Mouse (Mus musculus): ENCODE results near the gene Bdh1. TPM values are rescaled to one million over a fixed set of nuclear protein-coding genes. Genes with fewer than 3 reads are reported as not detected.

Bdh1 gene
- polyA plus RNA-seq, 1 experiment, result 186 TPM

DNA sequence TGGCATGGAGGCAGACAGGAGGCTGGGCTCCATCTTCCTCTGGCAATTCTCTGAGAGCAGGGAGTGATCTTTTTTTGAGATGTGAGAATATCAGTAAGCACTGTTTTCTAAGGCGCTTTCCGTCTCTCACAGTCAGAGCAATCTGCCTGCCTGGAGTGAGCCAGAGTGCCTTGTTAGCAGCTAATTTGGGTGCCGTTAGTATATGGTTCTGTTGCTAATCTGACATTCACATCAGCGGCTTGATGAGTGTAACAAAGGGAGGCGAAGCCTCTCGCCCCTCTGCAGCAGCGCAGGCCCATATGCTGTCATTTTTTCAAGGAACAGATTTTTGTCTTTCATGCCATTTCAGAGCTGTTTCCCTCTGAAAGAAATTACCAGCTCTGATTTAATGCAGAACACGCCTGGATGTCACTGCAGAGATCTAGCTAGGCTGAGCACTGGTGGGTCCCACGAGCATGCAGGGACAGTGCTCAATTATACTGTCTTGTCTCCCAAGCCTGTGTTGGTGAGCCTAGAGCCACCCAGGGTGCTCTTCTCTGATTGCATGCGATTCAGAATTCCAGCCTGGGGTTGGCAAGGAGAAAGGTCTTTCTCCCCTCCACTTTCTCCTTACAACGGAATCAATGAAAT lies 77.7 kb downstream of the Bdh1 start:
- H3K27me3 ChIP-seq (ENCODE audit: control insufficient read depth, insufficient read depth, low read length), result no peaks in the 10 kb centered on the region
- no peak for DNase-seq
- WGBS, result 65% methylated on average over 11 of the region's 11 CpGs
- H3K27ac ChIP-seq (ENCODE audit: insufficient read depth, low read length), result no peak overlapping the region
- TF ChIP-seq POLR2A (IDR thresholded peaks at IDR 0.05; ENCODE audit: borderline replicate concordance, insufficient read depth, low read length) (no peak), CTCF (IDR thresholded peaks at IDR 0.05; ENCODE audit: borderline replicate concordance, insufficient read depth, low read depth, low read length) (no peak)
- peaks cover 24% of the 10 kb centered on the region for H3K4me1 ChIP-seq (ENCODE audit: control insufficient read depth, insufficient read depth, low read length)
- H3K4me3 ChIP-seq (replicated peaks; ENCODE audit: insufficient read depth, low read depth, low read length), result no peak overlapping the region

DNA sequence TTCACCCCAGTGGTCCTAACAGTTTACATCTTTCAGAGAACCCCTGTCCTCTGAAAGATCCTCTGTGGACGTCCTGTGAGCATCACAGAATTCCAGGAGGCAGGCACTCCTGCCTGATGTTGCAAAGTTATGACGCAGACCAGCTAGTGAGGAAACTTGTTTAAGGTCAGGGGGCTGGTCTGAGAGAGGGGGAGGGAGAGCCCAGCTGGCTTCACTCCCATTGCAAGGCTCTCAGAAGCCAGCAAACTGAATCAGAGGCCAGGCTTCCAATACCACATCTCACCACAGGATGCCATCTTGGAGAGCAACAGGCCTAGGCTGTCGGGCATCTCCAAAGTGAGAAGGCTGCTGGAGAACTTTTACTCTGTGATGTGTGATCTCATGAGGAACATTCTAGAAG lies 78.5 kb downstream of the Bdh1 start:
- no peak for TF ChIP-seq CTCF (IDR thresholded peaks at IDR 0.05; ENCODE audit: borderline replicate concordance, insufficient read depth, low read depth, low read length)
- no peak for TF ChIP-seq POLR2A (IDR thresholded peaks at IDR 0.05; ENCODE audit: borderline replicate concordance, insufficient read depth, low read length)
- no peak for DNase-seq
- WGBS, result 90% methylated on average over 3 of the region's 3 CpGs
- Histone ChIP-seq H3K27ac (ENCODE audit: insufficient read depth, low read length) (no peak overlapping the region), H3K4me3 (replicated peaks; ENCODE audit: insufficient read depth, low read depth, low read length) (no peak overlapping the region), H3K4me1 (ENCODE audit: control insufficient read depth, insufficient read depth, low read length) (peaks cover 17% of the 10 kb centered on the region), H3K27me3 (ENCODE audit: control insufficient read depth, insufficient read depth, low read length) (no peaks in the 10 kb centered on the region)

DNA sequence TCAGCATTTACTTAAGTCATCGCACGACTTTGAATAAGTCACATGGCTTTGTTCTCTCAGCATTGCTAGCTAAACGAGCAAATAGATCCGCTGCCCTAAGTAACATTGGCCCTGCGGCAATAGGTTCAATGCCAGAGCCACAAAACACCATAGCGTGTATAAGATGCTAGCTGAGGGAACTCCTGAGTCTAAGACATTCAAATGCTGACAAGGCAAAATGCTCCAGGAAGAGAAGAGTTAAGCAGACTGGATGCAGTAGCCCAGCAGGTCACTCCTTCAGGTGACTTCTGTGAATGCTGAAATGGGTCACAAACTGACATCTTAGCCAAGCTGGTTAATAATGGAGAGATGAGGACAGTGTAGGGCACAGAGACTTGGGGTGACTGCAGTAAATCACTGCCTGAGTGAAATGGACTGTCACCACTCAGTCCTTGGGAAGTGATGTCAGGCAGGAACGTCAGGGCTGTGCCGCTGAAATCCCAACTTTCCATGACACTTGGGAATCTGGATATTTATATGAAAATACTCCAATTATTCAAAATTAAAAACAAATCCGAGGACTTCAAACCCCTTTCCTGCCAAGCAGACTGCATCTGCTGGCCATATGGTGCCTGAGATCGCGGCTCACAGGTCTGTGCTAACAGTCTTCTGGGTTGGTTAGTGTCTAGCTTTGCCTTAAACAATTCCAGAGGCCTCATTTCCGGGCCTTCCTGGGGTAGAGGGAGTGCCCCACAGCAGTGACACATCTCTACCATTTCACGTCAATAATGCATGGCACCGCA lies 79.1 kb downstream of the Bdh1 start:
- peaks cover 17% of the 10 kb centered on the region for H3K4me1 ChIP-seq (ENCODE audit: control insufficient read depth, insufficient read depth, low read length)
- H3K27ac ChIP-seq (ENCODE audit: insufficient read depth, low read length), result peak overlapping the region; percentile 60
- 53% methylated on average over 14 of the region's 14 CpGs for WGBS
- no peak overlapping the region for H3K4me3 ChIP-seq (replicated peaks; ENCODE audit: insufficient read depth, low read depth, low read length)
- peak; percentile 60 to 61 for DNase-seq
- TF ChIP-seq POLR2A (IDR thresholded peaks at IDR 0.05; ENCODE audit: borderline replicate concordance, insufficient read depth, low read length) (no peak), CTCF (IDR thresholded peaks at IDR 0.05; ENCODE audit: borderline replicate concordance, insufficient read depth, low read depth, low read length) (no peak)
- H3K27me3 ChIP-seq (ENCODE audit: control insufficient read depth, insufficient read depth, low read length), result no peaks in the 10 kb centered on the region

DNA sequence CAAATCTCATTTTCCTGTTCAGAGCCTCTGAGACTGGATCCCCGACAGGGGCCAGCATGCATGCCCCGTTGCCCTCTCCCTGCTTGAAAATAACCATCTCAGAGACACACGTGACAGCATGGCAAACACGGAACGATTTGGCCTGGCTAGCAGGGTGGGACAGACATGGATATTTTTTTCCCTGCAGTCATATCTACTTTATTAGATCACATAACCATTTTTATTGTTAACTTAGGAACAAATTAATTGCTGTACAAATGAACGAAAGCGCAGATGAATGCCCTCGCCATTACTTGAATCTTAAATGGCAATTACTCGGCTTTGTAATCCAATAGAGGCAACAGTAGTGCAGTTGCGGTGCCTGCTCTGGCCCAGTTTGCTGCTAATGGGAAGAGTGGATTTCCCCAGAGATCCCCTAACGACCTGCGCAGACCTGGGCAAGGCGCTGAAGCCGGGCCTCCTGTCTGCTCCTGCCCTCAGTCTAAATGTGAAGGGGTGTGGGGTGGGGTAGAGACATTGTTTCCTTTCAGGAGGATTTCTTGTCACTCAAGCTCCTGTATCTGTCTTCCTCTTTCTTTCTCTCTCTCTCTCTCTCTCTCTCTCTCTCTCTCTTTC lies 79.8 kb downstream of the Bdh1 start:
- DNase-seq, result no peak
- H3K27me3 ChIP-seq (ENCODE audit: control insufficient read depth, insufficient read depth, low read length), result no peaks in the 10 kb centered on the region
- peaks cover 17% of the 10 kb centered on the region for H3K4me1 ChIP-seq (ENCODE audit: control insufficient read depth, insufficient read depth, low read length)
- 66% methylated on average over 14 of the region's 14 CpGs for WGBS
- TF ChIP-seq CTCF (IDR thresholded peaks at IDR 0.05; ENCODE audit: borderline replicate concordance, insufficient read depth, low read depth, low read length) (no peak), POLR2A (IDR thresholded peaks at IDR 0.05; ENCODE audit: borderline replicate concordance, insufficient read depth, low read length) (no peak)
- peak overlapping the region; percentile 60 for H3K27ac ChIP-seq (ENCODE audit: insufficient read depth, low read length)
- H3K4me3 ChIP-seq (replicated peaks; ENCODE audit: insufficient read depth, low read depth, low read length), result no peak overlapping the region

DNA sequence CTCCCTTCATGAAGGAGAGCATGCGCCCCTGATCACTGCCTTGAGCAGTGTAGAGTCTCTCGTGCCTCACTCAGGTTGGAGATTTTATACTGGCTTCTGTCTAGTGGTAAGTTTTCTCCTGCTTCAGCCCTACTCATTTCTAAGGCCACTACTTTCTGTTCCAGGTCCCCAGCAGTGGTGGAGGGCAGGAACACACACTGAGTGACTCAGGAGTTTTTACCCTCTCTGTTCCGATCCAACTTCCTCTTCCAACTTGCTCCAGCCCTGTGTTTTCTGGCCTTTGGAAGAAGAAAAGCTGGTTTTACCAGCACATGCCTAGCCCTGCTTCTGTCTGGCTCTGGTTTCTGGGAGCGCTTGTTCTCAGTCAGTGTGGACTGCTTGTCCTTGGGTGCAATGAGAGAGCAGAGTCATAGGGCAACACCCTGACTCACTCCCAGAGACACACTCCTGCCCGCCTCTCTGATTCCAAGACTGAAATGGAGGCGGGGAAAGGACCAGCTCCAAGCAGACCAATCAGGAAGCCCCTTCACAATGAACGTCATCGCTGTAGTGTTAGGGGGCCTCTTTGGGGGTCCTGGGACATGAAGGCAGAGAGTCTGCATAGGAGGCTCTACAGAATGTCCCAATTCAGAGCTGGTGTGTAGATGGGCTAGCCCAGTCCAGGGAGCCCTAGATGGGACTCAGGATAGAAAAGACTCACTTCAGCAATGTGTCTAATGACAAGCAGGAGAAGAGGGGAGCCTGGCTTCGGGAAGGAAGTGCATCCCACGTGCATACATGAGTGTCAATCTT lies 84.8 kb downstream of the Bdh1 start:
- Histone ChIP-seq H3K4me1 (ENCODE audit: control insufficient read depth, insufficient read depth, low read length) (peaks cover 3% of the 10 kb centered on the region), H3K4me3 (replicated peaks; ENCODE audit: insufficient read depth, low read depth, low read length) (no peak overlapping the region), H3K27ac (ENCODE audit: insufficient read depth, low read length) (no peak overlapping the region), H3K27me3 (ENCODE audit: control insufficient read depth, insufficient read depth, low read length) (no peaks in the 10 kb centered on the region)
- no peak for DNase-seq
- no peak for TF ChIP-seq POLR2A (IDR thresholded peaks at IDR 0.05; ENCODE audit: borderline replicate concordance, insufficient read depth, low read length)
- TF ChIP-seq CTCF (IDR thresholded peaks at IDR 0.05; ENCODE audit: borderline replicate concordance, insufficient read depth, low read depth, low read length), result no peak
- 72% methylated on average over 10 of the region's 10 CpGs for WGBS

DNA sequence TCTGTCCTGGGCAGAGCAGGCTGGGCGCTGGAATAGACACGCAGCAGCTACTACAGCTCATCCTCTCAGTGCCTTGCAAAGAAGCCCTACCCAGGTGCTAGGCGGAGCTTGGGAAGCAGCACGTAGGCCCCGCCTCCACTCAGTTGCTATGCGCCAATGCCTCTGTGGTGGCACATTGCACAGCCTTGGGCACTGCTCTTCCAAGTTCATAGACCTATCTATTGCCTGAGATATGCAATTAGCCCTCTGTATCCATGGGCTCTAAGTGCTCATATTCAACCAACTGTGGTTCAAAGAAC lies 85.3 kb downstream of the Bdh1 start:
- Histone ChIP-seq H3K27ac (ENCODE audit: insufficient read depth, low read length) (no peak overlapping the region), H3K4me1 (ENCODE audit: control insufficient read depth, insufficient read depth, low read length) (peaks cover 3% of the 10 kb centered on the region), H3K27me3 (ENCODE audit: control insufficient read depth, insufficient read depth, low read length) (no peaks in the 10 kb centered on the region), H3K4me3 (replicated peaks; ENCODE audit: insufficient read depth, low read depth, low read length) (no peak overlapping the region)
- DNase-seq, result no peak
- WGBS, result 82% methylated on average over 6 of the region's 6 CpGs
- TF ChIP-seq POLR2A (IDR thresholded peaks at IDR 0.05; ENCODE audit: borderline replicate concordance, insufficient read depth, low read length) (no peak), CTCF (IDR thresholded peaks at IDR 0.05; ENCODE audit: borderline replicate concordance, insufficient read depth, low read depth, low read length) (no peak)

DNA sequence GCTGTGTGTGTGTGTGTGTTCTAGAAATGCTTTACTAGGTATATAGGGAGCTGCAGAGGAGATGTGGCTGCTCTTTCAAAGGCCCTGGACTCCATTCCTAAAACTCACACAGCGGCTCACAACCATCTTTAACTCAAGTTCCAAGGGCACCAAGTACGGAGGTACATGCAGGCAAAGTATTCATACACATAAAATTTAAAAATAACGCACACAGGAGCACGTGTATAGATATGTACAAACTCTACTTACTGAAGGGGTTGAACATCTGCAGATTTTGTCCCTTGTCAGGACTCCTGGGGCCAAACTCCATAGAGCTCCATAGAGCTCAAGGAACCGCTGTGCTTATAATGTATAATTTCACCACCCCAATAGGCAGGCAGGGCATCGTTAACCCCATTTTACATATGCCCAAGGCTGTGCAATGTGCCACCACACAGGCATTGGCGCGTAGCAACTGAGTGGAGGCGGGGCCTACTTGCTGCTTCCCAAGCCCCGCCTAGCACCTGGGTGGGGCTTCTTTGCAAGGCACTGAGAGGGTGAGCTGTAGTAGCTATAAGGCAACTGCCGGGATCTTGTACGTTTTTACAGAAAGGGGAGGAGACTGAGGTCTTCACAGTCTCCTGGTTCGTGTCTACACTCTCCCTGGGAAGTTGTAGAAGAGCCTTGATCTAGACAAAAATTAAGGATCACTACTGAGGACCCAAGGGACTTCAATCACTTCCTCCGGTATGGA lies 85.9 kb downstream of the Bdh1 start:
- DNase-seq, result no peak
- Histone ChIP-seq H3K4me3 (replicated peaks; ENCODE audit: insufficient read depth, low read depth, low read length) (no peak overlapping the region), H3K4me1 (ENCODE audit: control insufficient read depth, insufficient read depth, low read length) (peaks cover 3% of the 10 kb centered on the region), H3K27ac (ENCODE audit: insufficient read depth, low read length) (no peak overlapping the region), H3K27me3 (ENCODE audit: control insufficient read depth, insufficient read depth, low read length) (no peaks in the 10 kb centered on the region)
- TF ChIP-seq POLR2A (IDR thresholded peaks at IDR 0.05; ENCODE audit: borderline replicate concordance, insufficient read depth, low read length) (no peak), CTCF (IDR thresholded peaks at IDR 0.05; ENCODE audit: borderline replicate concordance, insufficient read depth, low read depth, low read length) (no peak)
- WGBS, result 84% methylated on average over 14 of the region's 14 CpGs

Other genes starting within 250 kb of the Bdh1 start
- 36.9 and 38.9 TPM in 2 replicates for gene Acap2, start 221.0 kb upstream of the Bdh1 start, polyA plus RNA-seq (2012; rRNA removed)
- 61.9 and 67.2 TPM in 2 replicates for gene Ppp1r2, start 147.0 kb upstream of the Bdh1 start, polyA plus RNA-seq (2012; rRNA removed)
- 369 and 458 TPM in 2 replicates for gene Apod, start 107.5 kb upstream of the Bdh1 start, polyA plus RNA-seq (2012; rRNA removed)
- 82.2 and 85.9 TPM in 2 replicates for gene Dlg1, start 241.2 kb downstream of the Bdh1 start, polyA plus RNA-seq (2012; rRNA removed)

Measured in cerebellum, adult 2 months (tissue).